Mouse (Mus musculus): ENCODE measurements at regions not wholly inside any gene's neighbourhood (a gene's known extent, or its start where the extent isn't known, plus 50 kb on each side); places are given as distances from the start of the nearest gene placed in this dataset.

GRCm38 (mm10) chr13:63951922-63952734 is 136.9 kb downstream of the Hsd17b3 start:
- H3K4me3 ChIP-seq (ENCODE audit: low read depth, low read length), result no peak overlapping the region
- no peak overlapping the region for H3K4me2 ChIP-seq (ENCODE audit: low read length)
- 70% methylated on average over 9 of the region's 9 CpGs for WGBS
- no peak overlapping the region for H3K9ac ChIP-seq (ENCODE audit: low read length)
- no peaks in the 10 kb centered on the region; the same call in 1 of the 2 replicates for H3K27me3 ChIP-seq (replicated peaks; ENCODE audit: control insufficient read depth, insufficient read depth, low read length)
- no peaks in the 10 kb centered on the region for H3K36me3 ChIP-seq (ENCODE audit: control insufficient read depth, insufficient read depth, low read length)
- ATAC-seq (no peak), DNase-seq (ENCODE audit: low spot score) (no peak)
- no peak overlapping the region for H3K27ac ChIP-seq (ENCODE audit: low read depth, low read length)
- no peaks in the 10 kb centered on the region for H3K4me1 ChIP-seq (ENCODE audit: control insufficient read depth, insufficient read depth, low read length)
- H3K9me3 ChIP-seq (replicated peaks; ENCODE audit: control insufficient read depth, low read length), result no peaks in the 10 kb centered on the region

GRCm38 (mm10) chr13:63951136-63951535 is 136.1 kb downstream of the Ercc6l2 start:
- Histone ChIP-seq H3K9me3 (replicated peaks; ENCODE audit: control insufficient read depth, low read length) (no peaks in the 10 kb centered on the region), H3K36me3 (ENCODE audit: control insufficient read depth, insufficient read depth, low read length) (no peaks in the 10 kb centered on the region), H3K9ac (ENCODE audit: low read length) (no peak overlapping the region), H3K4me1 (ENCODE audit: control insufficient read depth, insufficient read depth, low read length) (no peaks in the 10 kb centered on the region), H3K4me3 (ENCODE audit: low read depth, low read length) (no peak overlapping the region), H3K27ac (ENCODE audit: low read depth, low read length) (no peak overlapping the region), H3K4me2 (ENCODE audit: low read length) (no peak overlapping the region), H3K27me3 (replicated peaks; ENCODE audit: control insufficient read depth, insufficient read depth, low read length) (no peaks in the 10 kb centered on the region; the same call in 1 of the 2 replicates)
- DNase-seq (ENCODE audit: low spot score) (no peak), ATAC-seq (no peak)
- 56% methylated on average over 8 of the region's 8 CpGs for WGBS

Data from forebrain, embryonic 14.5 days (tissue).